Mouse (Mus musculus) right cerebral cortex, postnatal 14 days (tissue): Measurements from ENCODE around the gene Stag3.

Experiments
- DNase-seq: peaks from one replicate; pipeline ENCODE4 v3.0.0; 2022

Gene Stag3

GRCm38 (mm10) chr5:138271232-138271631 lies 8.8 kb upstream of the Stag3 start:
- no peak for DNase-seq

- DNase-seq: no peak
Measured at GRCm38 (mm10) chr5:138272409-138272923, 7.6 kb upstream of the Stag3 start, which contains the start of gene Gal3st4. TSS of gene Gal3st4 (minus strand) at chr5:138272840.

GRCm38 (mm10) chr5:138274186-138274585 lies 5.9 kb upstream of the Stag3 start:
- no peak for DNase-seq

- no peak for DNase-seq
Measured at GRCm38 (mm10) chr5:138275216-138276050, 4.6 kb upstream of the Stag3 start.

- no peak for DNase-seq
Measured at GRCm38 (mm10) chr5:138277994-138278393, 2.0 kb upstream of the Stag3 start.

- DNase-seq: no peak
Measured at GRCm38 (mm10) chr5:138280425-138280768, 357 bp downstream of the Stag3 start.

GRCm38 (mm10) chr5:138280829-138281228 lies 789 bp downstream of the Stag3 start:
- DNase-seq: no peak

GRCm38 (mm10) chr5:138281798-138282197 lies 1.8 kb downstream of the Stag3 start:
- DNase-seq: no peak

- DNase-seq: no peak
Measured at GRCm38 (mm10) chr5:138283540-138283939, 3.5 kb downstream of the Stag3 start.

GRCm38 (mm10) chr5:138287861-138288260 lies 7.8 kb downstream of the Stag3 start:
- no peak for DNase-seq

GRCm38 (mm10) chr5:138291638-138292037 lies 11.6 kb downstream of the Stag3 start:
- no peak for DNase-seq

- DNase-seq: no peak
Measured at GRCm38 (mm10) chr5:138294158-138294557, 14.1 kb downstream of the Stag3 start.

- DNase-seq: no peak
Measured at GRCm38 (mm10) chr5:138299613-138300012, 19.6 kb downstream of the Stag3 start.

GRCm38 (mm10) chr5:138312795-138313194 lies 32.8 kb downstream of the Stag3 start:
- DNase-seq: no peak

GRCm38 (mm10) chr5:138341661-138342060 lies 61.6 kb downstream of the Stag3 start, which contains the start of gene Pvrig:
TSS of gene Pvrig (plus strand) at chr5:138341961.
- DNase-seq: no peak

- no peak for DNase-seq
Measured at GRCm38 (mm10) chr5:138343216-138343615, 63.2 kb downstream of the Stag3 start.
